Mouse (Mus musculus): ENCODE results near the gene Ifne.

GRCm38 (mm10) chr4:88864599-88864998, 15.4 kb downstream of the Ifne start:
- no peak for TF ChIP-seq CTCF (IDR thresholded peaks at IDR 0.05; ENCODE audit: control insufficient read depth, insufficient read depth, low read length)
- TF ChIP-seq POLR2A (IDR thresholded peaks at IDR 0.05; ENCODE audit: borderline replicate concordance, control insufficient read depth, low read depth, low read length), result no peak

Measured in bone marrow, adult 2 months (tissue).